In the genomic region with DNA sequence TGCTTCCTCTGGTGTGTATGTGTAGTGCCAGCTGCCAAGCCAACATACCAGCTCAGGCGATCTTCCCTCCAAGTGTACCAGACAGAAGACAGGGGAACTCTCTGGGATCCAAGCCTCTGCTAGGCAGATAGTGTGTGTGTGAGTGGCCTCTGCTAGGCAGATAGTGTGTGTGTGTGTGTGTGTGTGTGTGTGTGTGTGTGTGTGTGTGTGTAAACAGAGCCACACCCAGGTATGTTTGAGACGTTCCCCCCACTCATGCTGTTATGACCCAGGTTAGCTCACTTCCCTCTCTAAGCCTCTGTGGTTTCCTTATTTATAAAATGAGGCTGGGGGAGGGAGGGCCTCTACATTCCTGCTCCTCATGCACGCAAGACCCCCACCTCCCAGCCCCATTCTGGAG, we compare ENCODE assay signal across 11 mouse cellular contexts. TPM values are rescaled to one million over a fixed set of nuclear protein-coding genes. Genes with fewer than 3 reads are reported as not detected.
DNase-seq lines count a peak whose midpoint lies in the region; ATAC-seq and TF ChIP-seq lines count a peak whose summit lies in the region.
"Had no signal": no experiment of that assay in that cellular context is flagged by ENCODE, and none has a peak within 500 bp of the region (broad histone marks: within the 10 kb centered on the region; RNA-seq: fewer than 3 reads in every experiment).

No protein-coding gene starts in this region.

- intact Hi-C loops in heart, postnatal 14 days (cut with DNase I), result no loop called here
- intact Hi-C loops in gastrocnemius, postnatal 36 days (cut with DNase I), result no loop called here

- peak; percentile 34; the same call in 1 of the 2 replicates for ATAC-seq in heart, embryonic 16.5 days (replicated peaks; ENCODE audit: extremely low read depth, insufficient read depth, low FRiP score)
- peak; percentile 45 for ATAC-seq in intestine, embryonic 14.5 days (replicated peaks; ENCODE audit: low FRiP score, low TSS enrichment, low read depth)

- no peak overlapping the region for H3K9ac ChIP-seq in heart, embryonic 16.5 days (ENCODE audit: low read length)
- peak overlapping the region; percentile 69 for H3K9ac ChIP-seq in MEL (ENCODE audit: control insufficient read depth, low read depth, low read length, poor library complexity, severe bottlenecking)
- H3K9ac ChIP-seq in intestine, embryonic 14.5 days (ENCODE audit: low read length), result no peak overlapping the region

- TF ChIP-seq POLR2A in MEL (IDR thresholded peaks at IDR 0.05; ENCODE audit: control insufficient read depth in 1 of 2, insufficient read depth in 1 of 2, low read depth in 1 of 2, low read length in 2 of 2, poor library complexity in 1 of 2), result no peak

- H3K9me3 ChIP-seq in heart, embryonic 16.5 days (replicated peaks; ENCODE audit: control insufficient read depth, low read length), result no peaks in the 10 kb centered on the region
- no peaks in the 10 kb centered on the region for H3K9me3 ChIP-seq in MEL (replicated peaks; ENCODE audit: insufficient read depth, low read length)
- H3K9me3 ChIP-seq in intestine, embryonic 14.5 days (ENCODE audit: control insufficient read depth, low read length), result no peaks in the 10 kb centered on the region

- DNase-seq in heart, postnatal 14 days, result no peak
- peak; percentile 62 for DNase-seq in MEL (ENCODE audit: low read depth, low spot score)
- no peak for DNase-seq in intestine, embryonic 14.5 days (ENCODE audit: low spot score)
- peak; percentile 67 for DNase-seq in lung, postnatal 25 days (ENCODE audit: low spot score)
- DNase-seq in right cerebral cortex, postnatal 14 days, result no peak
- no peak for DNase-seq in gastrocnemius, postnatal 36 days
- DNase-seq in layer of hippocampus, postnatal 36 days, result no peak

- no peak for TF ChIP-seq CTCF in MEL (IDR thresholded peaks at IDR 0.05 in 2 of 3, conservative IDR thresholded peaks at IDR 0.05 in 1 of 3; ENCODE audit: control insufficient read depth in 1 of 3, insufficient read depth in 1 of 3, low read depth in 2 of 3, low read length in 3 of 3, poor library complexity in 1 of 3, severe bottlenecking in 1 of 3)

- peak in 1 of 2 experiments; percentile 27; a peak in 1 of 4 replicates for TF ChIP-seq EP300 in MEL (IDR thresholded peaks at IDR 0.05; ENCODE audit: low read depth in 1 of 2, low read length in 2 of 2)

- H3K36me3 ChIP-seq in heart, embryonic 16.5 days (ENCODE audit: control insufficient read depth, insufficient read depth), result no peaks in the 10 kb centered on the region
- no peaks in the 10 kb centered on the region; a peak in 1 of 4 replicates for H3K36me3 ChIP-seq in MEL (ENCODE audit: control insufficient read depth in 1 of 2, insufficient read depth in 2 of 2, low read length in 2 of 2)
- no peaks in the 10 kb centered on the region for H3K36me3 ChIP-seq in intestine, embryonic 14.5 days (ENCODE audit: control insufficient read depth, insufficient read depth, low read length)

- no peak overlapping the region for H3K4me3 ChIP-seq in heart, embryonic 16.5 days (ENCODE audit: low read length)
- H3K4me3 ChIP-seq in MEL (ENCODE audit: control insufficient read depth in 1 of 2, insufficient read depth in 1 of 2, low read depth in 2 of 2, low read length in 2 of 2), result peak overlapping the region; percentile 37 to 51
- H3K4me3 ChIP-seq in intestine, embryonic 14.5 days (ENCODE audit: low read depth, low read length), result no peak overlapping the region
- H3K4me3 ChIP-seq: layer of hippocampus, adult 2 months had no signal

- peaks cover 2% of the 10 kb centered on the region; the same call in 1 of the 2 replicates for H3K4me1 ChIP-seq in heart, embryonic 16.5 days (ENCODE audit: control insufficient read depth, insufficient read depth, low read length)
- H3K4me1 ChIP-seq in MEL (ENCODE audit: control insufficient read depth in 1 of 2, insufficient read depth in 2 of 2, low read length in 2 of 2), result peaks cover 4 to 20% of the 10 kb centered on the region in 2 experiments
- H3K4me1 ChIP-seq in intestine, embryonic 14.5 days (replicated peaks; ENCODE audit: control insufficient read depth, insufficient read depth, low read length), result peaks cover 14% of the 10 kb centered on the region

- no peak for TF ChIP-seq RAD21 in MEL (IDR thresholded peaks at IDR 0.05; ENCODE audit: low read depth, low read length)

- H3K79me2 ChIP-seq in MEL (ENCODE audit: control insufficient read depth, insufficient read depth, low read length, poor library complexity), result no peaks in the 10 kb centered on the region

- 48% methylated on average over 3 of the region's 3 CpGs for WGBS in heart, embryonic 16.5 days
- 31% methylated on average over 3 of the region's 3 CpGs for WGBS in intestine, embryonic 14.5 days

- peak overlapping the region; percentile 60 for H3K27ac ChIP-seq in heart, embryonic 16.5 days (ENCODE audit: low read length)
- peak overlapping the region; percentile 51 for H3K27ac ChIP-seq in MEL (ENCODE audit: control insufficient read depth, low read depth, low read length)
- H3K27ac ChIP-seq in intestine, embryonic 14.5 days (ENCODE audit: low read depth), result no peak overlapping the region
- H3K27ac ChIP-seq: layer of hippocampus, adult 2 months had no signal

- no peaks in the 10 kb centered on the region for H3K27me3 ChIP-seq in heart, embryonic 16.5 days (ENCODE audit: control insufficient read depth, insufficient read depth, low read length)
- H3K27me3 ChIP-seq in MEL (ENCODE audit: control insufficient read depth in 1 of 2, insufficient read depth in 2 of 2, low read length in 2 of 2), result no peaks in the 10 kb centered on the region
- H3K27me3 ChIP-seq in intestine, embryonic 14.5 days (replicated peaks; ENCODE audit: control insufficient read depth, insufficient read depth, low read length), result no peaks in the 10 kb centered on the region

- H3K4me2 ChIP-seq in heart, embryonic 16.5 days (ENCODE audit: low read depth, low read length), result no peak overlapping the region; the same call in 1 of the 2 replicates
- no peak overlapping the region for H3K4me2 ChIP-seq in intestine, embryonic 14.5 days (ENCODE audit: low read length)

TF ChIP-seq in MEL, 35 proteins besides CTCF, POLR2A, EP300 and RAD21 (continues in another document):
- no peak for TF ChIP-seq NRF1 (IDR thresholded peaks at IDR 0.05; ENCODE audit: insufficient read depth, low read depth, low read length, poor library complexity, severe bottlenecking)
- no peak for TF ChIP-seq E2F4 (IDR thresholded peaks at IDR 0.05; ENCODE audit: borderline replicate concordance, low read depth, low read length)
- peak; percentile 46; the same call in 1 of the 2 replicates for TF ChIP-seq ETS1 (IDR thresholded peaks at IDR 0.05; ENCODE audit: low read depth, low read length)
- no peak for TF ChIP-seq POLR2AphosphoS2 (IDR thresholded peaks at IDR 0.05; ENCODE audit: low read length)
- TF ChIP-seq MEF2A (IDR thresholded peaks at IDR 0.05; ENCODE audit: extremely low read depth, insufficient replicate concordance, low read depth, low read length, poor library complexity, severe bottlenecking), result no peak
- peak; percentile 9; the same call in 1 of the 2 replicates for TF ChIP-seq MAX (IDR thresholded peaks at IDR 0.05; ENCODE audit: low read length)
- no peak for TF ChIP-seq SMC3 (IDR thresholded peaks at IDR 0.05; ENCODE audit: low read depth, low read length)
- no peak for TF ChIP-seq MAFK (IDR thresholded peaks at IDR 0.05; ENCODE audit: borderline replicate concordance, low read depth, low read length)
- no peak for TF ChIP-seq ZC3H11A (IDR thresholded peaks at IDR 0.05; ENCODE audit: low read depth, low read length)
- no peak for TF ChIP-seq MYC (IDR thresholded peaks at IDR 0.05; ENCODE audit: low read depth, low read length)
- TF ChIP-seq KAT2A (conservative IDR thresholded peaks at IDR 0.05; ENCODE audit: low read depth, low read length), result no peak
- TF ChIP-seq TAL1 (IDR thresholded peaks at IDR 0.05; ENCODE audit: low read length), result no peak
- no peak for TF ChIP-seq TBP (IDR thresholded peaks at IDR 0.05; ENCODE audit: low read depth, low read length)
- no peak for TF ChIP-seq HCFC1 (IDR thresholded peaks at IDR 0.05; ENCODE audit: low read depth, low read length)
- no peak for TF ChIP-seq BHLHE40 (IDR thresholded peaks at IDR 0.05; ENCODE audit: borderline replicate concordance, low read depth, low read length)
- TF ChIP-seq GATA1 (IDR thresholded peaks at IDR 0.05; ENCODE audit: low read depth, low read length), result no peak
- TF ChIP-seq RCOR1 (IDR thresholded peaks at IDR 0.05; ENCODE audit: low read depth, low read length), result no peak
- peak; percentile 20; the same call in 1 of the 2 replicates for TF ChIP-seq TCF12 (IDR thresholded peaks at IDR 0.05; ENCODE audit: low read depth, low read length)

RNA-seq across cellular contexts. Expression of a gene that starts 10.7 kb away (rescaled TPM):
- 6.2 and 7.7 TPM in 2 replicates for polyA plus RNA-seq in heart, embryonic 16.5 days (2015; fragmentation: Nextera tagmentation; extraction: Ambion mirVana)
- total RNA-seq in heart, postnatal 14 days (2021), result 10 to 100 TPM; 18.1 to 22.4 TPM
- 8.6 and 14.1 TPM in 2 replicates for total RNA-seq in MEL (2012; rRNA removed)
- polyA plus RNA-seq in MEL (2012; ENCODE audit: insufficient read depth in 1 of 2, insufficient read length in 2 of 2, low read depth in 1 of 2, low replicate concordance in 2 of 2, missing spikeins in 1 of 2), result 10 to 100 TPM in 1 of 2 experiments, not detected in 1; 11.2 TPM
- polyA plus RNA-seq in intestine, embryonic 14.5 days (2014; fragmentation: Nextera tagmentation; extraction: Ambion mirVana), result 12.6 and 15.4 TPM in 2 replicates
- total RNA-seq in gastrocnemius, postnatal 36 days (2021), result 1 to 10 TPM; 3.5 to 3.8 TPM
- total RNA-seq in layer of hippocampus, postnatal 36 days (2021), result 10 to 100 TPM; 20.3 to 30.8 TPM
- total RNA-seq: CH12.LX had no signal

RNA-seq across cellular contexts. Expression of a gene that starts 31.6 kb away (rescaled TPM):
- polyA plus RNA-seq in heart, embryonic 16.5 days (2015; fragmentation: Nextera tagmentation; extraction: Ambion mirVana), result 0.79 and 0.98 TPM in 2 replicates
- not detected for total RNA-seq in heart, postnatal 14 days (2021)
- total RNA-seq in MEL (2012; rRNA removed), result not detected in 2 replicates
- under 1 TPM in 1 of 2 experiments, not detected in 1; 0.32 TPM for polyA plus RNA-seq in MEL (2012; ENCODE audit: insufficient read depth in 1 of 2, insufficient read length in 2 of 2, low read depth in 1 of 2, low replicate concordance in 2 of 2, missing spikeins in 1 of 2)
- 0.54 TPM in 1 of 2 replicates, not detected in the other for polyA plus RNA-seq in intestine, embryonic 14.5 days (2014; fragmentation: Nextera tagmentation; extraction: Ambion mirVana)
- total RNA-seq in gastrocnemius, postnatal 36 days (2021), result not detected
- total RNA-seq in layer of hippocampus, postnatal 36 days (2021), result under 1 TPM in 1 of 2 experiments, not detected in 1; 0.62 TPM
- total RNA-seq: CH12.LX; heart, adult 8-10 months; layer of hippocampus, adult 2 months had no signal

RNA-seq across cellular contexts. Expression of a gene that starts 52.4 kb away (rescaled TPM):
- polyA plus RNA-seq in heart, embryonic 16.5 days (2015; fragmentation: Nextera tagmentation; extraction: Ambion mirVana), result 16.3 and 17.9 TPM in 2 replicates
- total RNA-seq in heart, postnatal 14 days (2021), result 10 to 100 TPM; 31.6 to 31.9 TPM
- total RNA-seq in MEL (2012; rRNA removed), result 4.6 and 5.9 TPM in 2 replicates
- polyA plus RNA-seq in MEL (2012; ENCODE audit: insufficient read depth in 1 of 2, insufficient read length in 2 of 2, low read depth in 1 of 2, low replicate concordance in 2 of 2, missing spikeins in 1 of 2), result 10 to 100 TPM in 1 of 2 experiments, not detected in 1; 35.7 TPM
- 39.5 and 44.8 TPM in 2 replicates for polyA plus RNA-seq in intestine, embryonic 14.5 days (2014; fragmentation: Nextera tagmentation; extraction: Ambion mirVana)
- total RNA-seq in gastrocnemius, postnatal 36 days (2021), result 1 to 10 TPM; 4.6 to 5.2 TPM
- 100 to 1,000 TPM; 191 to 221 TPM for total RNA-seq in layer of hippocampus, postnatal 36 days (2021)

Comparison
In these comparisons a context has a peak if more than half of its experiments do, and no peak if none do; other contexts are left out.
1. H3K4me3 ChIP-seq: peak in MEL (2 of 2); none in heart, embryonic 16.5 days (single experiment) and intestine, embryonic 14.5 days (single experiment).
2. DNase-seq: peak in MEL (single experiment) and lung, postnatal 25 days (single experiment); none in heart, postnatal 14 days (0 of 2), intestine, embryonic 14.5 days (single experiment), right cerebral cortex, postnatal 14 days (single experiment), gastrocnemius, postnatal 36 days (0 of 2) and layer of hippocampus, postnatal 36 days (0 of 2).
3. RNA of a gene that starts 52.4 kb away (total RNA-seq): 191 to 221 TPM in layer of hippocampus, postnatal 36 days; 31.6 to 31.9 TPM in heart, postnatal 14 days, 4.6 to 5.9 TPM in MEL and 4.6 to 5.2 TPM in gastrocnemius, postnatal 36 days; every median in the first group is over 4 times any median in the second.